Mouse (Mus musculus) heart, postnatal 0 days (tissue): ENCODE measurements around the gene Ccdc34.

Experiments used
- CTCF ChIP-seq: IDR thresholded peaks from 2 replicates; pipeline ENCODE4 v1.5.1; 2016; ENCODE audit warnings: antibody characterized with exemption, control low read depth, low read depth
- EP300 ChIP-seq: IDR thresholded peaks from 2 replicates; pipeline ENCODE4 v1.6.1; 2016; ENCODE audit warnings: antibody characterized with exemption, low read depth

- TF ChIP-seq CTCF (no peak), EP300 (no peak)
Observed at GRCm38 (mm10) chr2:110165003-110165402, 147.4 kb downstream of the Ccdc34 start.
